Mouse (Mus musculus): ENCODE measurements around the gene Igsf11.

GRCm38 (mm10) chr16:38858120-38858749, 34.2 kb upstream of the Igsf11 start:
- no peak for TF ChIP-seq POLR2A (IDR thresholded peaks at IDR 0.05; ENCODE audit: extremely low read depth, insufficient read depth, low read length)
- no peak for TF ChIP-seq CTCF (IDR thresholded peaks at IDR 0.05; ENCODE audit: extremely low read depth, insufficient read depth, low read length)

Data from cortical plate, adult 2 months (tissue).